Mouse (Mus musculus) hindlimb bud, embryonic 11.5 days (tissue): ENCODE measurements around the gene Gipr.

Experiments
- DNase-seq: peaks from one replicate; pipeline ENCODE4 v3.0.0-alpha.2; 2012; ENCODE audit warnings: low read depth, low spot score; ENCODE audit errors: extremely low spot score

Gene Gipr

DNA sequence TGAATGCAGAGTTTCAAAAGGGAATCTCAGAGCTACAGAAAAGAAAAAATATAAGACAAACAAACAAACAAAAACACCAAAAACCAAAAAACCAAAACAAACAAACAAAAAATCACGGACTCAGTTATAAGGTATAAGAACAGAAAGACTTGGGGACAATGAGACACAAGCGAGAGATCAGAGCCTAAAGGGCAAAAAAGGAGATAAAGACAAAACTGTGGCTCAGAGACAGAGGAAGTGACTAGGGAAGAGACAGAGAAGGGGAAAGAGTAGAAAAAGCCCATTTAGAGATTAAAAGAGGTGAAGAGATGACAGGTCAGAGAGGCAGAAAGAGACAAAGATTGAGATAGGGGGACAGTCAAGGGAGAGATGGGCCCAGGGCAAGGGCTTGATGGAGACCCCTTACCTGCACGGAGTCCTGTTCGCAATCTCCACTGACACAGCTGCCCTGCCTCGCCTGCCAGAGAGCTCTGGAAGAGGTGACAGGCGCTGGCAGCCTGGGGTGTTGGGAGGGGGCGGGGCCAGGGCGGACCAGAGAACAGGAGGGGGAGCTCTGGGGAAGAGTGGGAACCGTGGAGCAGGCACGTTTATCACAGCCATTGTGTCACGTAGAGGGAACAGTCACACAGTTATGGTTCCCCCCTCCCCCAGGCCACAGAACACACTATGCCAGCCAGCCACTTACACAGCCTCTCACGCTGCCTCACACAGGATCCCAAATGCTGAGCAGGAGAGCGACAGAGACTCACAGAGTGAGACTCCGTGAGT is at the start of gene Gipr:
Gene Gipr (minus strand): TSS at position 472 of the 768 bp plus-strand sequence.
- no peak for DNase-seq

DNA sequence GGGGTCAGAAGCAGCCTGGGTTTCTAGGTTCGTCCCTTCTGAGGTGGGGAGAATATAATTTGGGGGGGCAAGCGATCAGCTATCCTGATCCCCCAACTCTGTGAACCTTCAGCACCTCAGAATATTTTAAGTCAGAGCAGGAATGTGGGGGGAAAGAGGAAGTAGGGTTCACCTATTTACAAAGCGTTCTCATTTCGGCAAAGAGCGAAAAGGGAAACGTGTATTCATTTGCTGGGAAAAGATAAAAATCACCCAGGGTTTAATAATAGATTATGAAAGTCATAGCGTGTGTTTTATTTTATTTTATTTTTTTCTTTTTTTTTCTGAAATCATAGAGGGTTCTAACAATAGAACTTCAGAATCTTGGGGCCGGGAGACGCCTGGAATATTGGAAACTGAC is 49.0 kb upstream of the Gipr start:
- no peak for DNase-seq

DNA sequence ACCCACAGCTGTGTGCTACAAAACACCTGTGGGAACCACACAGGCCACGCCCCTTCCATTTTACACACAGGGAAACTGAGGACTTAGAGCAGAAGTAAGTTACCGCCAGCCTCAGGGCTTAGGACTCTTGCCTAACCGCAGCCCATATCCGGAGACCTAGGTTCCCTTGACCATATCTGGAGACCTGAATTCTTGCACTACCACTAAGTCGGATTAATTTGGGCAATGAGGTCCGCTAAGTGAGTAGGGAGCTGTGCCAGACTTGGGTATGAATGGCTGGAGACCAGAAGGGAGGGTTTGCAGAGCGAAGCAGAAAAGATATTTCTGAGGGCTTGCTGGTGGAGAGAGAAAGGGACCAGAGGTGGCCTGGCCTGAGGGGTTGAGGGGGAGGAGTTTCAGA is 48.4 kb upstream of the Gipr start:
- DNase-seq: no peak

DNA sequence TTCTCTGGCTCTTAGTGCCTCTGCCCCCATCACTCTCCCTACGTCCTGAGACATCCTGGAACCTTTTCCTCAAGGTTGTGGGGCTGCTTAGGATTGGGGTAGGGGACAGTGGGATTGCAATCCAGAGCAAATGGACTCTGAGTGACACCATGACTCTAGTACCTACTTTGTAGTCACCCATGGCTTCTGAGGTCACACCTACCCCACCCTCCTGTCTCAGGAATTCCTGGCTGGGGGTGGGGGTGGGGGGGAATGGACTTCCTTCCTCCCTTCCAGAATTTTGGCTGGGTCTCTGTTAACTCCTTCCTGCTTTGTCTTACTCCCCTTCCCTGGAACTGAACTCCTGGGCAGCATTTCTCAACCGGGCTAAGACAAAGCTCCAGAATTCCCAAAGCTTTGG is 47.5 kb upstream of the Gipr start:
- DNase-seq: no peak

DNA sequence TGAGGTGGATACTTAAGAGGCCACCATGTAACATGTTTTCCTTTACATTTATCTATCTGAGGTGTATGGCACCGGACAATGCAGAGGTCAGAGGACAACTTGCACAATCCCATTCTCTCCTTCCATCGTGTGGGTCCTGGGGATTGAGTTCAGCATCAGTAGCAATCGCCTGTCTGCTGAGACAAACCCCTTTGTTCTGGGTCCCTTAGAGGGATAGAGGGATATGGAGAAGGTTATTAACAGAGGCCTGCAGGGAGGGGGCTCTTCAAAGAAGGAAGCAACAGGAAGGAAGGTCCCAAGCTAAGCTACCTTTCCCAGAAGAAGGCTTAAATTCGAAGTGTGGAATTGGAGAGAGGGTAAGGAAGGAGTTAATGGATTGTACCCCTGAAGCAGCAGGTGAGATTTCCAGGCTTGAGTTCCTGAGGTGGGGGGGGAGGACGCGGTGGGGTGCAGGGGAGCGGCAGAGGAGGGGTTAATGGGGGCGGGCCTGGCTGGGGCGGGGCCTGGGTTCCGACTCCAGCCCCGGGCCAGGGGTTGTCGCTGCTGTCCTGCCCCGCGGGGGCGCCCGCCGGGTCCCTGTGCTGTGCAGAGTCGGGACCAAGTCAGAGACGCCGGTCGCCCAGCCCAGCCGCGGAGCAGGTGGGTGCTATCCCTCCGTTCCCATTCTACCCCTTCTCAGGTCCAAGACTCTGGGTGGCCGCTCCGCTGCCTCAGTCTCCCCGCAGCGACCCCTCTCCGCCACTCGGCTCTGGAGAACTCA is 46.2 kb upstream of the Gipr start, which contains the start of gene Gpr4:
Gene Gpr4 (plus strand): TSS at position 543 of the 760 bp plus-strand sequence.
- DNase-seq: no peak

DNA sequence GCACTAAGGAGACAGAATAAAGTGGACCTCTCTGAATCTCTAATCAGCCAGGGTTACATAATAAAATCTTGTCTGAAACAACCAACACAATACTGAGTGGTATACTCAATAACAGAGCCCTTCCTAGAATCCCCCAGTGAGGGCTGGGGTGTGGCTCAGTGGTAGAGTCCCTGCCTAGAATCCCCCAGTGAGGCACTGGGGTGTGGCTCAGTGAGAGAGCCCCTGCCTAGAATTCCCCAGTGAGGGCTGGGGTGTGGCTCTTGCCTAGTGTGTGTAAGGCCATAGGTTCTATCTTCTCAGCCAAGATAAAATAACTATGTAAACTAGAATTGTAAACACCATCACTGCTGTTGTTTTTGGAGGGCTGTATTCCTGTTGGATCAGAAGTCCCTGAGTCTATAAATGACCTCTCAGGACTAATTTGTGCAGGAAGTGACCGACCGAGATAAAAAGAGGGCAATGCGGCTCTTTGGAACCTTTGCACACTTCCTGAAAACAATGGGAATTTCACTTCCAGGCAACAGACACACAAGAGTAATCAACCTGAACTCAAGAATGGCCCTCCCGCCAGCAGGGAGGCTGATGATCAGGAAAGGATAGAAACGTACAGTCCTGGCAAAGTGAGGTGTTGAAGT is 45.2 kb upstream of the Gipr start:
- no peak for DNase-seq

DNA sequence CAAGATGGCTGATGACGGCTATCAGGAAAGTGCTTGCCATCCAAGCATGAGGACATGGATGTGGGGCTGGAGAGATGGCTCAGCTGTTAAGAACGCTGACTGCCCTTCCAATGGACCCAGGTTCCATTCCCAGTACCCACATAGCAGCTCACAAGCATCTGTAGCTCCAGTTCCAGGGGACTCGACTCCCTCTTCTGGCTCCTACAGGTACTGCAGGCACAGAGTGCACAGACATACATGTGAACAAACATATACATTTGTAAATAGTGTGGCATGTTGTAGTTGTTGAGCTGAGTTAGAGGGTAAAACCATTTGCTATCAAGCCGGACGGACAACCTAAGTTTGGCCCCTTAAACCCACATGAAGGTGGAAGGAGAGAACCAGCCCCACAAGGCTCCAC is 44.1 kb upstream of the Gipr start:
- no peak for DNase-seq

DNA sequence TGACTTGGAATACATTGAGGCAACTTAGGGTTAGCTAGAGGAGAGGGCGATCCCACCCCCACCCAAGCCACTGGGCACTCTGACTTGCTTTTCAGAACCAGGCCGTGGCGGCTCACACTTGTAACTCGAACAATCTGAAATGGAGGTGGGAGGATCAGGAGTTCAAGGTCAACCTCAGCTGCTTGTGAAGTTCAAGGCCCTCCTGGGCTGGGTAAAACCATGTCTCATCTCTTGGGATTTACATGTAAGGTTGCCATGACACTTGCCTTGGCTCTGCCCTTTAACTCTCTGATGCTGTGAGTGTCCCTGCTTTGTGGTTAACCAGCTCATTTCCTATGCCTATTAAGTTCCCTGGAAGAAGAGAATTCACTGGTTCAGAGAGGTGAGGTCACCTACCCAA is 43.6 kb upstream of the Gipr start:
- DNase-seq: no peak

DNA sequence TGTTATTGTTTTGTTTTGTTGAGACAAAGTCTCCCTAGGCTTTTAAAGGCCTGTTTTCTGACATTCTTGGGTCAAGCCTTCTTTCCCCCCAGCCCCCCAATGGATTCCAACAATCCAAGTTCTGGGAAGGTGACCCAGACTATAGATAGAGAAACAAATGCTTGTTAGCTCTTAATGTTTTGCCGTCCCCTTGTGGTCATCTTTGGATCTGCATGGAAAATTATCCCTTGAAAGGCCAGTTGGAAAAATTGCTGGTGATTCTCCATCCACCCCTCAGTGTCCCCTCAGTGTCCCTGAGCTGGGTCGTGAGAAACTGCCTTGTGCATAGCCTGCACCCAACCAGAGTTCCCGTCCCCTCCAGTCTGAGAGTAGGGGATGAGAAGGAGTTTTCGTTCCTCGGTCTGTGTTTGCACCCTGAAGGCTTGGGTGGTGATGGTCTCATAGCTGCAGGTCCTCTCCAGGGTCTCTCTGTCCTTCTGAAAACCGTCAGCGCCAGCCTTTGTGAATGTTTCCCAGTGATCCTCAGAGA is 43.1 kb upstream of the Gipr start:
- no peak for DNase-seq

DNA sequence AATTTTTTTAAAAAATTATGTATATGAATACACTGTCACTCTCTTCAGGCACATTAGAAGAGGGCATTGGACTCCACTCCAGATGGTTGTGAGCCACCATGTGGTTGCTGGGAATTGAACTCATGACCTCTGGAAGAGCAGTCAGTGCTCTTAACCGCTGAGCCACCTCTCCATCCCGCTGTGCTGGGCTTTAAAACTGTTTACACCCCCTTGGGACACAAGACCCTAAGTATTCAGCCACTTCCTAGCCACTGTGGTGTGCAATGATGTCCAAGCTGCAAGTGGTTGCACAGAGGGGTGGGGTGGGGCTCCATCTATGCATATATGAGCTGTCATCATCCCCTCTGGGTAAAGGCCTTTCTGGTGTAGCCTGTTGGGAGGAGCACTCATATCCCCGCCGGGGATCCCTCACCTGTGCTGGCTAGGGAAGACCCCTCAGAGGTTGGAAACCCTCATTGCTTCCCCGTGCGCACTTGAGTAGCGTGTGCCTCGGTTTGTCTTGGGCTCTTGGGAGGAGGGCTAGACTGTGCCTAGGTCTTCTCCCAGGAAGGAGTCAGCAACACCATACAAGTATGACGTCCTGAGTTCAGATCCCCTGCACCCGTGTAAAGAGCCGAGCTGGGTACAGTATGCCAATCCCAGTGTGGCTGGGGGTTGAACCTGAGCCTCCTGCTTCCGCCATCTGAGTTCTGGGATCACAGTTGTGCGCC is 42.4 kb upstream of the Gipr start:
- DNase-seq: no peak

DNA sequence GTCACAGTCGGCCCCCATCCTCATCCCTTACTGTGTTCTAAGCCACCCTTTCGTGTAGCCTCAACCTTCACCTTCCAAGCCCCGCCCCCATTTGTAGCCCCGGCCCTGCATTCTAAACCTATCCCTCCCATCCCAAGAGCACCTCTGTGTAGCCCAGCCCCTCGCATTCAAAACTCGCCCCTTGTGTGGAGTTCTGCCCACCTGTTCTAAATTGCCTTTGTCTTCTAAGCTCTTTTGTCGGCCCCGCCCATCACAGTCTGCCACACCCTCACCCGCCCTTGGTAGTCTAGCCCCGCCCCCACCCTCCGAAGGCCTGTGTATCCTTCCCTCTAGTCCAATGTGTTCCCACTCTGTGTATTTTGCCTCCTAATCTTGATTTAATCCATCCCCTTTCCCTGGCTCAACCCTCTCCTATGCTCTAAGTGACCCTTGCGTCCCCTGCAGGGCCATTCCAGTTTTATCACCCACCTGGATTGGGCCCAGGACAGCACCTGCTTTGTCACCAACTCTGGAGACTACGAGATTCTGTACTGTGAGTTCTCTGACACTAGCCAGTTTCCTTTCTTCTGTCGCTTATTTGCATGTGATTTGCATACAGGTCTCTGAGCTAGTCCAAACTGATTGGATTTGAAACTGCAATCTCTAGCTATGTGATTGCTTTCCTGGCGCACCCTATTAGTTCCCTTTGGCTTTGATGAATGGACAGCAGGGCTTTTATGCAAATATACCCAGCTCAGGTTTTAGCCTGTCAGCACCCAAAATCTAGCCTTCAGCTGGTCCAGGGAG is 36.3 kb upstream of the Gipr start:
- no peak for DNase-seq

DNA sequence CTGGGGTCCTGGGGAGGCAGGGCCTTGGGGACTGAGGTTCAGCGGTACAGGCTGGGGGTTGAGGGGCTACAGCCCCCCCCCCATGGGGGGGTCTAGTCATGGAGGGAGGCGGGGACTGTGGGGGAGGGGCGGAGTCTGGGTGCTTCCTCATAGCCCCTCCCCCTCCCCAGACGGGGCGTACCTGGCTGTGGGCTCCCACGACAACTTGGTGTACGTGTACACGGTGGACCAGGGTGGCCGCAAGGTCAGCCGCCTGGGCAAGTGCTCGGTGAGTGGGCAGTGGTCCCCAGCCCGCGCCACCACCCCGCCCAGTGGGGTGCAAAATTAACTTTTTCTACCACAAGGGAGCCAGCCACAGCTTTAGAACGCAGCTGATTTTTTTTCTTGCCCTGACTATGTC is 35.7 kb upstream of the Gipr start:
- DNase-seq: no peak

DNA sequence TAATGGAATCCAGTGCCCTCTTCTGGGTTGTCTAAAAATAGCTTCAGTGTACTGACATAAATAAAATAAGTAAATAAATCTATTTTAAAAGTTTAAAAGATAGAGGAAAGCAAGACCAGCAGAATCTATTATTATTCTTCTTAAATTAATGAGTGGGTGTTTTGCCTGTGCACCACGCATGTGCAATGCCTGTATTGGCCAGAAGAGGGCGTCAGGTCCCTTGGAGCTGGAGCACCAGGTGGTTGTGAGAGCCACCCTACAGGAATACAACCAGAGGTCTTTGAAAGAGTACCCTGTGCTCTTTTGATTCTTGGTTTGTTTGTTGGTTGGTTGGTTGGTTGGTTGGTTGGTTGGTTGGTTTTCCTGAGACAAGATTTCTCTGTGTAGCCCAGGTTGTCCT is 32.1 kb upstream of the Gipr start:
- no peak for DNase-seq

DNA sequence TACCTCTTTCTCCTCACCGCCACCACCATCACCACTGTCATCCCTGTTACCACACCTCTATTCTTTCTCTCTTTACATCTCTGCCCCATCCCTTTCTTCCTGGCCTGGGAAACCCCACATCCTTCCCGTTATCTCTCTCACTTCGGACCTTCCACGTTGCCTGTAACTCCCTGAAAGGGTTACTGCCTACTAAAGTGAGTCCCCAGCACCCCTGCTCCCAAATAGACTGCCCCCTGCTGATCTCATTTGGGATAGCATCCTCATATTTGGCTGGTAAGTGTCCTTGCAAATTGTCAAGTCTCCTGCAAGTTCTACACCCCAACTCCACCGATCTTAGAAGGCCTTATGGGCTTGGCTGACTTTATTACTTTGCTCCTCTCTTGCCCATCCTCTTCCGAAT is 30.7 kb upstream of the Gipr start:
- DNase-seq: no peak

DNA sequence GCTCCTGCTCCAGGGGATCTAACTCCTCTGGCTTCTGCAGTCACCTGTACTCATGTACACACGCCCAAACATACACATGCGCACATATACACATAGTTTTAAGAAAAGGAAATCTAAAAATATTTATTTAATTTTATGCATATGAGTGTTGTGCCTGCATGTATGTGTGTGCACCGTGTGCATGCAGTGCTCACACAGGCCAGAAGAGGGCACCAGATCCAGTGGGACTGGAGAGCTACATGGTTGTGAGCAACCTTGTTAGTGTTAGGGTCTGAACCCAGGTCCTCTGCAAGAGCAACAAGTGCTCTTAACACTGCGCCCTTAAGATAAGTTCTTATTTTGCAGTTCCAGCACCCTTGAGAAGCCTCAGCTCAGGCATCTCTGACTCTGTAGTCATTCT is 28.7 kb upstream of the Gipr start:
- DNase-seq: no peak

DNA sequence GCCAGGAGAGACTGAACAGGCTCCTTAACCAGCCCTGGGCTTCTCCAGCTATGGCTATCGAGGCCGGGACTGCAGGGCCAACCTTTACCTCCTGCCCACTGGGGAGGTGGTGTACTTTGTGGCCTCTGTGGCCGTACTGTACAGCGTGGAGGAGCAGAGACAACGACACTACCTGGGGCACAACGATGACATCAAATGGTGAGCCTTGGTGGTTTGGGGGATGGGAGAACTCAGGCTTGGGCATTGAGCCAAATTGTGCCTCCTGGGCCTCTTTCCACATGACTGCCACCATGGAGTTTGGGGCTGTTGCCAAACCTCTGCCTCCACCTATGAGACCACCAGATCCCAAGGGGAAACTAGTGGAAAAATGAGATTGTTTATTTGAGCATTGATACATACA is 18.8 kb upstream of the Gipr start:
- no peak for DNase-seq

DNA sequence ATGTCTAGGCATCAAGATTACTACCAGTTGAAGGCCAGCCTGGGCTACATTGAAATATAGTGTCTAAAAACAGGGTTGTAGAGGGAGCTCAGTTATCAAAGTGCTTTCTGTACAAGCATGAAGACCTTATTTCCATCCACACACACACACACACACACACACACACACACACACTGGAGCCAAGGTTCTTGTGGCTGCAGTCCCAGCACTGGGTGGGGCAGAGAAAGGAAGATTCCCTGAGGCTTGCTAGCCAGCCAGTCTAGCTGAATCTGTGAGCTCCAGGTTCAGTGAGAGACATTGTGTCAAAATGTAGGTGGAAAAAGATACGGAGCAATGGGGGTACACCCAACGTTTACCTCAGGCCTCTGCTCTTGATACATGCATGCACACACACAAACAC is 18.3 kb upstream of the Gipr start:
- no peak for DNase-seq

DNA sequence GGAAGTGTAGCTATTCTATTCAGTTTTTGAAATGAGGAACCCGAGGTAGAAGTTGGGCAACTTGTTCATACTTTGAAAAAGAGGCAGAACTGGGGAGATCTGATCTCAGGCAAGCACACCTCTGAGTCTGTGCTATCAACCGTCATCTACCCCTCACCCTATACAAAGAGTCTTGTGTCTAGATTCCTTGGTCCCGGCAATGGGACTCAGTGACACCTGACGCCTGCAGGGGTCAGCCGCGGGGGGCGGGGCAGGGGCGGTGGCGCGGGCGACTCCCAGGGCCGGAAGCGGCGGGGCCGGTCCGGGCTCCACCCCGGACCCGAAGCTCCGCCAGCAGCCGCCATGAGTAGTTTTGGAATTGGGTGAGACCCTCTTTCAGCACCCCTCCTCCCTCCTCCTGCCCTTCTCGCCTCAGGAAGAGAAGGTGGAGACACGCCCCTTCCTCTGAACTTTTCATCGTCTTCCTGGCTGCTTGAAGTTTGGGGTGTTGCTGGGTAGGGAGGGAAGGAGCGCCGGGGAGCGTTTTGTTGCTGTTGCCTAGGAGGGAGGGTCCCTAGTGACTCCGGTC is 15.0 kb upstream of the Gipr start:
- DNase-seq: no peak

DNA sequence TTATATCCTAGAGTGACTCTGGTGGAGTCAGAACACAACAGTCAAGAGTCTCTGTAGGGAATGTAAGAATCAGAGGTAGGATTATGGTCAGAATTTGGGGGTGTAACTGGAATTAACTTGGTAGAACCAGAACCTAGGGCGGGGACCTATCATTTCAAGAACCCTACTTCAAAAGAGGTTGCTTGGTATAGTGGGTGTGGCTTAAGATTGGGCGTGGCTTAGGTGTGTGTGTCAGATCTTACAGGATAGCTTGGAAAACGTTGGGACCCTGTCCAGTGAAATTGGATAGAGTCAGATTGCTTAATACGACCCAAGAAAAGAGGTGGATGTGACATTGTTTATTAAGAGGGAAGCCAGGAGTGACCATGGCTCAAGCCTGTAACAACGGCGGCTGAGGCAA is 14.0 kb upstream of the Gipr start:
- DNase-seq: no peak

DNA sequence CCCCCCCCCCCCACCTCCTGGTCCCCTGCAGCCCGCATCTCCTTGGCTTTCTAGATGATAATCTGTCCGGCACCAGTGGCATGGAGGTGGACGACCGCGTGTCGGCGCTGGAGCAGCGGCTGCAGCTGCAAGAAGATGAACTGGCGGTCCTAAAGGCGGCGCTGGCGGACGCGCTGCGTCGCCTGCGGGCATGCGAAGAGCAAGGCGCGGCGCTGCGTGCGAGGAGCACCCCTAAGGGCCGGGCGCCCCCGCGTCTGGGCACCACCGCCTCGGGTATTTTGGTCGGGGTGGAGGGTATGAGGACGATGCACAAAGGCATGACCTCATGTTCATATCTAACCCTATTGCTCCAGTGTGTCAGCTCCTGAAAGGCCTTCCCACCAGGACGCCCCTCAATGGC is 13.2 kb upstream of the Gipr start:
- DNase-seq: no peak
